Mouse (Mus musculus) lung, embryonic 14.5 days (tissue): ENCODE data around the gene Gpn2. TPM values are rescaled to one million over a fixed set of nuclear protein-coding genes. Genes with fewer than 3 reads are reported as not detected.
A peak's percentile ranks its signal among the peaks of the same experiment; 100 is the strongest.

ENCODE experiments used
- ATAC-seq: fragments of 200-750 bp; cut with Nextera tagmentation; 2 replicates; pipeline ENCODE4 v1.8.0; 2017; ENCODE audit warnings: mild to moderate bottlenecking, moderate TSS enrichment, moderate library complexity; ENCODE audit not compliant: insufficient read depth
- DNase-seq: peaks from one replicate; pipeline ENCODE4 v3.0.0-alpha.2; 2015
- H3K27ac ChIP-seq: fragments of 300-500 bp; sonication (generic); 2 replicates; pipeline ENCODE4 v1.5.1; 2014; ENCODE audit warnings: low read depth, mild to moderate bottlenecking, moderate library complexity
- H3K27me3 ChIP-seq: fragments of 300-500 bp; sonication (generic); 2 replicates; pipeline ENCODE4 v1.6.1; 2014; ENCODE audit warnings: low read length, control low read depth; ENCODE audit not compliant: insufficient read depth
- H3K36me3 ChIP-seq: fragments of 300-500 bp; sonication (generic); 2 replicates; pipeline ENCODE4 v1.6.1; 2014; ENCODE audit warnings: control low read depth; ENCODE audit not compliant: insufficient read depth
- H3K4me1 ChIP-seq: fragments of 300-500 bp; sonication (generic); 2 replicates; pipeline ENCODE4 v1.6.1; 2014; ENCODE audit warnings: antibody characterized with exemption, control low read depth; ENCODE audit not compliant: insufficient read depth
- H3K4me2 ChIP-seq: fragments of 300-500 bp; sonication (generic); 2 replicates; pipeline ENCODE4 v1.6.1; 2014; ENCODE audit warnings: mild to moderate bottlenecking
- H3K4me3 ChIP-seq: fragments of 300-500 bp; sonication (generic); 2 replicates; pipeline ENCODE4 v1.5.1; 2014; ENCODE audit warnings: low read depth, low read length
- H3K9ac ChIP-seq: fragments of 300-500 bp; sonication (generic); 2 replicates; pipeline ENCODE4 v1.6.1; 2014
- H3K9me3 ChIP-seq: fragments of 300-500 bp; sonication (generic); 2 replicates; pipeline ENCODE4 v1.6.1; 2016; ENCODE audit warnings: low read depth, low read length, control low read depth
- CTCF ChIP-seq: IDR thresholded peaks from 2 replicates; pipeline ENCODE4 v1.5.1; 2016; ENCODE audit warnings: antibody characterized with exemption, low read depth
- WGBS: fragments of 180-500 bp; shearing (Covaris S2); extraction: QIAGEN DNeasy Blood & Tissue Kit; methylation state at CpG from one replicate; pipeline ENCODE4 v1.1.7; 2014; 5-methylcytosine and 5-hydroxymethylcytosine counted together
- polyA plus RNA-seq: library from polyadenylated mRNA; unstranded; fragments of >200 nt; fragmentation: Nextera tagmentation; extraction: Ambion mirVana; gene quantifications from 2 replicates; pipeline ENCODE4 v1.2.1, GENCODE M21; 2014

Gene Gpn2
- polyA plus RNA-seq, 1 experiment from 2014 or later = 23.7 TPM

- ATAC-seq (no peak), DNase-seq (no peak)
- H3K4me1 ChIP-seq = 0 out of 2 replicates have a peak, but pooled peaks cover 2% of the 10 kb centered on the region
- no peak for TF ChIP-seq CTCF
- H3K36me3 ChIP-seq = peaks cover 29% of the 10 kb centered on the region
- no peak overlapping the region for H3K9ac ChIP-seq
- WGBS = 75% methylated on average over 2 of the region's 2 CpGs
- H3K9me3 ChIP-seq = no peaks in the 10 kb centered on the region
- H3K4me3 ChIP-seq = no peak overlapping the region
- no peak overlapping the region for H3K4me2 ChIP-seq
- no peak overlapping the region for H3K27ac ChIP-seq
- H3K27me3 ChIP-seq = no peaks in the 10 kb centered on the region
Measured at GRCm38 (mm10) chr4:133628517-133628916, 44.4 kb downstream of the Gpn2 start.

GRCm38 (mm10) chr4:133629191-133629590, 45.0 kb downstream of the Gpn2 start:
- TF ChIP-seq CTCF = no peak
- H3K4me1 ChIP-seq = 0 out of 2 replicates have a peak, but pooled peaks cover 2% of the 10 kb centered on the region
- H3K9ac ChIP-seq = no peak overlapping the region
- no peak overlapping the region for H3K4me2 ChIP-seq
- no peak for DNase-seq
- ATAC-seq = no peak
- H3K27ac ChIP-seq = no peak overlapping the region
- H3K4me3 ChIP-seq = no peak overlapping the region
- H3K27me3 ChIP-seq = no peaks in the 10 kb centered on the region
- peaks cover 24% of the 10 kb centered on the region for H3K36me3 ChIP-seq
- H3K9me3 ChIP-seq = no peaks in the 10 kb centered on the region
- 80% methylated on average over 7 of the region's 7 CpGs for WGBS

DNA sequence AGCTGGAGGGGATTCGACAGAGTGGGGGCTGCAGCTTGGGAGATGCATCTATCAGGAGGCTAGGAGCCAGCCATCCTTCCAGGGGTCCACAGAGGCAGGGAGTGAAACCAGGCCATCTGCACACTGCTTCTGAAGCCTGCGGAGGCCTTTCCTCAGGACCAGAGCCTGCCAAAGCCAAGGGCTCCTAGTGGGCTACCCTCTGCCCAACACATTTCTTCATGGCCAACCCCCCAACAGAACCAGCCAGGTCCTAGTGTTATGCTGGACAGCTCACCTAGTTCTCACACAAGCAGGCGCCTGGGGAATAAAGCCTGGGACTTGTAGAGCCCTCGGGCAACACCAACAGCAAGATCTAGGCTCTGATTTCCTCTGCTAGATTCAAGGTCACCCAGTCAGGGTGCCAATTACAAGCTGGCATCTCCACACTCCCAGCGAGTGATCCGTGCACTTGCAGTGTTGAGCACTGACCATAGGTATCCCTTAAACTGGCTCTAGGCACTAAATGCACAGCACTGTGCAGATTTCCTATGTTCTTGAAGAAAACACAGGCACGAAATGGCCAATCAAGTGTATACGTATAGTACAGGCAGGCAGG, 46.3 kb downstream of the Gpn2 start:
- no peak for TF ChIP-seq CTCF
- DNase-seq (no peak), ATAC-seq (no peak)
- no peak overlapping the region for H3K4me2 ChIP-seq
- H3K4me3 ChIP-seq = no peak overlapping the region
- H3K9ac ChIP-seq = no peak overlapping the region
- peaks cover 14% of the 10 kb centered on the region for H3K36me3 ChIP-seq
- no peaks in the 10 kb centered on the region for H3K9me3 ChIP-seq
- H3K27me3 ChIP-seq = no peaks in the 10 kb centered on the region
- no peak overlapping the region for H3K27ac ChIP-seq
- H3K4me1 ChIP-seq = 0 out of 2 replicates have a peak, but pooled peaks cover 2% of the 10 kb centered on the region
- WGBS = 88% methylated on average over 8 of the region's 8 CpGs

DNA sequence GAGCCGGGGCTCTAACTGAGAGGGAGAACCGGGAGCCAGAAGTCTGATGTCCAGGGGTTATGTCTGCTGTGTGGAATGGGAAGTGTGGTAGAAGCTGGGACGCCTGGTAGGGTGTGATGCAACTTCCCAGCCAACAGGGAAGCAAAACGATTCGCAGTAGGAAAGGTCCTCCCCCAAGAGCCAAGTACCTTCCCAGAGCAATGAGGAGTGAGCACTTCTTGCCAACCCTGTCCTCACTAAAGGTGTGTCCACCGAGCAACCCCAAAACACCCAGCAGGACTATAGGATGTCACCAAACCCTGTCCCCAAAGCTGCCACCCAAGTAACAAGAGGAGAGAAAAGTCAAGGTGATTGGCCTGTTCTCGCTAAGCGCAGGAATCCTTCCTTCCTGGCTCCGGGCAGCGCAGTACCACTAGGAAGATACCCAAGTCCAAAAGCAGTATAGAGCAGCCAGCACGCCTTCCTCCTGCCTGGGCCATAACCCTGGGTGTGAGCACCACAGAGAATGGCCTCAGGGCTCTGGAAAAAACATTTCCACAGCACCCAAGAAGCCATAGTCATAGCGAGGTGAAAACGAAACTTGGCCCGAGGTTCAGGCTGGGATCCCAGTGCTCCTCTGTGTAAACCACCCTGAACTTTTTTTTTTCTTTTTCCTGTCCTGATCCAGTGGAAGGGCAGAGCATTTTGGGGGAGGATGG, 47.1 kb downstream of the Gpn2 start:
- ATAC-seq = no peak
- peak overlapping the region; percentile 92 for H3K4me2 ChIP-seq
- H3K27ac ChIP-seq = no peak overlapping the region
- H3K27me3 ChIP-seq = no peaks in the 10 kb centered on the region
- H3K36me3 ChIP-seq = peaks cover 6% of the 10 kb centered on the region
- no peaks in the 10 kb centered on the region for H3K9me3 ChIP-seq
- 0 out of 2 replicates have a peak, but pooled peaks cover 2% of the 10 kb centered on the region for H3K4me1 ChIP-seq
- DNase-seq = no peak
- H3K9ac ChIP-seq = 0 out of 2 replicates have a peak overlapping the region, but pooled peaks have one; percentile 14
- TF ChIP-seq CTCF = no peak
- WGBS = 80% methylated on average over 14 of the region's 14 CpGs
- H3K4me3 ChIP-seq = 0 out of 2 replicates have a peak overlapping the region, but pooled peaks have one; percentile 79

- WGBS = 32% methylated on average over 9 of the region's 9 CpGs
- H3K36me3 ChIP-seq = no peaks in the 10 kb centered on the region
- DNase-seq (peak; percentile 27), ATAC-seq (no peak)
- H3K9me3 ChIP-seq = no peaks in the 10 kb centered on the region
- H3K9ac ChIP-seq = peak overlapping the region; percentile 87
- H3K4me1 ChIP-seq = no peaks in the 10 kb centered on the region
- no peaks in the 10 kb centered on the region for H3K27me3 ChIP-seq
- peak overlapping the region; percentile 92 for H3K4me2 ChIP-seq
- peak overlapping the region; percentile 79 for H3K4me3 ChIP-seq
- no peak overlapping the region for H3K27ac ChIP-seq
- TF ChIP-seq CTCF = no peak
Measured at GRCm38 (mm10) chr4:133631769-133632411, 47.7 kb downstream of the Gpn2 start.

- H3K27me3 ChIP-seq = no peaks in the 10 kb centered on the region
- TF ChIP-seq CTCF = no peak
- H3K9me3 ChIP-seq = no peaks in the 10 kb centered on the region
- H3K9ac ChIP-seq = peak overlapping the region; percentile 87
- no peaks in the 10 kb centered on the region for H3K36me3 ChIP-seq
- DNase-seq = peak; percentile 14
- H3K4me2 ChIP-seq = peak overlapping the region; percentile 92
- H3K4me3 ChIP-seq = peak overlapping the region; percentile 79
- ATAC-seq = peak; percentile 55
- H3K4me1 ChIP-seq = no peaks in the 10 kb centered on the region
- under 1% methylated on average over 55 of the region's 69 CpGs for WGBS
- H3K27ac ChIP-seq = peak overlapping the region; percentile 69
Measured at GRCm38 (mm10) chr4:133632483-133633327, 48.5 kb downstream of the Gpn2 start.
